ENCODE assay signal across 16 mouse cellular contexts in genomic region chr1:187348053-187348820, GRCm38 (mm10).
A peak's percentile ranks its signal among the peaks of the same experiment; 100 is the strongest.
DNase-seq lines count a peak whose midpoint lies in the region; ATAC-seq lines count a peak whose summit lies in the region.
"Had no signal": no experiment of that assay in that cellular context is flagged by ENCODE, and none has a peak within 500 bp of the region (broad histone marks: within the 10 kb centered on the region; RNA-seq: fewer than 3 reads in every experiment).

No protein-coding gene starts in this region.

- H3K4me2 ChIP-seq in liver, embryonic 12.5 days: peak overlapping the region; percentile 21; the same call in 1 of the 2 replicates
- H3K4me2 ChIP-seq: neural tube, embryonic 13.5 days had no signal

- H3K9ac ChIP-seq in liver, embryonic 12.5 days: no peak overlapping the region
- H3K9ac ChIP-seq: neural tube, embryonic 13.5 days had no signal

- intact Hi-C loops in left cerebral cortex, postnatal 10 days (cut with DNase I): no loop called here

- H3K9me3 ChIP-seq in liver, embryonic 12.5 days (replicated peaks): no peaks in the 10 kb centered on the region
- H3K9me3 ChIP-seq: neural tube, embryonic 13.5 days had no signal

- H3K27ac ChIP-seq in liver, embryonic 12.5 days: no peak overlapping the region
- H3K27ac ChIP-seq: hindbrain, postnatal 0 days; neural tube, embryonic 13.5 days had no signal

- 65% methylated on average over 26 of the region's 26 CpGs for WGBS in liver, embryonic 12.5 days (ENCODE audit: insufficient replicate concordance)

- no peaks in the 10 kb centered on the region for H3K27me3 ChIP-seq in liver, embryonic 12.5 days (replicated peaks)
- H3K27me3 ChIP-seq: neural tube, embryonic 13.5 days had no signal

- H3K4me1 ChIP-seq in liver, embryonic 12.5 days: peaks cover 17% of the 10 kb centered on the region; the same call in 1 of the 2 replicates
- H3K4me1 ChIP-seq: neural tube, embryonic 13.5 days had no signal

- peaks cover 10% of the 10 kb centered on the region for H3K36me3 ChIP-seq in liver, embryonic 12.5 days

- peak; percentile 54 for DNase-seq in thymus, postnatal 25 days
- no peak for DNase-seq in left cerebral cortex, postnatal 10 days (ENCODE audit: extremely low spot score in 1 of 2, low spot score in 2 of 2)
- no peak for DNase-seq in urinary bladder, postnatal 14 days (ENCODE audit: low spot score)
- DNase-seq: adrenal gland, postnatal 25 days; cerebellum, adult 11-12 months; heart, adult 11 months; heart, postnatal 10 days; kidney, postnatal 10 days; lung, postnatal 10 days; midbrain, embryonic 14.5 days had no signal

- ATAC-seq in activated CD4-positive, CD25-positive, alpha-beta regulatory T cell, adult 4 months: peak; percentile 77
- no peak for ATAC-seq in liver, embryonic 12.5 days
- ATAC-seq in neutrophil, adult 5-6 weeks (ENCODE audit: extremely low read depth, insufficient number of reproducible peaks, low FRiP score, poor library complexity, severe bottlenecking): peak; percentile 65
- ATAC-seq in erythroblast, adult 5-6 weeks (replicated peaks; ENCODE audit: low FRiP score, poor library complexity, severe bottlenecking): no peak
- ATAC-seq: hindbrain, postnatal 0 days had no signal

- no peak overlapping the region for H3K4me3 ChIP-seq in liver, embryonic 12.5 days
- H3K4me3 ChIP-seq: neural tube, embryonic 13.5 days had no signal

Comparison
In these comparisons a context has a peak if more than half of its experiments do, and no peak if none do; other contexts are left out.
1. ATAC-seq: peak in activated CD4-positive, CD25-positive, alpha-beta regulatory T cell, adult 4 months (single experiment) and neutrophil, adult 5-6 weeks (single experiment); none in liver, embryonic 12.5 days (single experiment) and erythroblast, adult 5-6 weeks (single experiment).